Mouse (Mus musculus) cortical plate, adult 2 months (tissue): ENCODE measurements around the gene Akr1b3.

Source experiments
- CTCF ChIP-seq: fragments of 200-500 bp; IDR thresholded peaks from 2 replicates; pipeline ENCODE4 v1.5.1; 2011; ENCODE audit warnings: mild to moderate bottlenecking, control low read depth, low read length; ENCODE audit not compliant: insufficient read depth; ENCODE audit errors: extremely low read depth
- POLR2A ChIP-seq: fragments of 200-500 bp; IDR thresholded peaks from 2 replicates; pipeline ENCODE4 v1.6.1; 2011; ENCODE audit warnings: mild to moderate bottlenecking, low read length, control low read depth; ENCODE audit not compliant: insufficient read depth; ENCODE audit errors: extremely low read depth

- no peak for TF ChIP-seq POLR2A
- no peak for TF ChIP-seq CTCF
These were observed 14.1 kb upstream of the Akr1b3 start for GRCm38 (mm10) chr6:34331379-34331778.
